Mouse (Mus musculus): ENCODE results near the gene Snap47.

DNA sequence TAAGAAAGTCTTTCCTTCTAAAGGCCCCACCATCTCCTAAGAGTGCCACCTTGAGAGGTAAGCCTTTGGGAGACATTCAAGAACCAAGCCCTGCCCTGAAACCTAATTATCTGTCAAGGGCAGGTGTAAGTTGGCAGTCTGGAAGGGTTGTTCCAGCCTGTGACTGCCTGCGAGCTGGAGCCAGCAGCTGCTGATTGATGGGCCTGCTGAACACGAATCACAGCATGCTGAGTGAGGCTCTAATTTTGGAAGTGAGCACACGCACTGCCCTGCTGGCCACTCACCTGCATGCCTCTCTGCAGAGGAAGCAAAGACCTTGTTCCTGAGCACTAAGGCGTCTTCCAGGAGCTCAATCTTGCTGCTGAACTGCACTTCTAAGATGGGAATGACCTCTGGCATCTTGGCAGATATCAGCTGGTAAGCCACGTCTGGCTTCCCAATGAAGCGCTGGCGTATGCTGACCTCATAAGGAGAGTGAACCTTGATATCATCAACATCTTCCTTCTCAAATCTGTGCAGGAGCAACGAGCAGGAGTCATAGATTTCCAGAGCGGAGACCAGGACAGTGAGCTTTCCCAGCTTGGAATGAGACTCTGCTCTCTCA, 22.8 kb downstream of the Snap47 start:
- TF ChIP-seq GATA1 (IDR thresholded peaks at IDR 0.05; ENCODE audit: low read length) (no peak), TAL1 (IDR thresholded peaks at IDR 0.05; ENCODE audit: low read length) (no peak)
